Mouse (Mus musculus) forebrain, postnatal 0 days (tissue): ENCODE results near the gene Farsa. TPM values are rescaled to one million over a fixed set of nuclear protein-coding genes. Genes with fewer than 3 reads are reported as not detected.

Experiments used
- ATAC-seq: fragments of 200-750 bp; cut with Nextera tagmentation; 2 replicates; pipeline ENCODE4 v1.8.0; 2017; ENCODE audit warnings: mild to moderate bottlenecking, moderate library complexity
- DNase-seq: peaks from one replicate; pipeline ENCODE4 v3.0.0-alpha.2; 2015
- H3K27ac ChIP-seq: fragments of 300-500 bp; sonication (generic); 2 replicates; pipeline ENCODE4 v1.5.1; 2014; ENCODE audit warnings: low read depth, mild to moderate bottlenecking, antibody characterized with exemption, low read length, moderate library complexity, mixed read lengths
- H3K27me3 ChIP-seq: fragments of 300-500 bp; sonication (generic); 2 replicates; pipeline ENCODE4 v1.6.1; 2014; ENCODE audit warnings: mild to moderate bottlenecking, low read length, mixed read lengths; ENCODE audit not compliant: insufficient read depth
- H3K36me3 ChIP-seq: fragments of 300-500 bp; sonication (generic); 2 replicates; pipeline ENCODE4 v1.6.1; 2014; ENCODE audit warnings: mild to moderate bottlenecking, moderate library complexity; ENCODE audit not compliant: insufficient read depth
- H3K4me1 ChIP-seq: fragments of 300-500 bp; sonication (generic); 2 replicates; pipeline ENCODE4 v1.6.1; 2014; ENCODE audit warnings: antibody characterized with exemption; ENCODE audit not compliant: insufficient read depth
- H3K4me2 ChIP-seq: fragments of 300-500 bp; sonication (generic); 2 replicates; pipeline ENCODE4 v1.6.1; 2014; ENCODE audit warnings: low read depth, mild to moderate bottlenecking, moderate library complexity
- H3K4me3 ChIP-seq: fragments of 300-500 bp; sonication (generic); 2 replicates; pipeline ENCODE4 v1.5.1; 2014; ENCODE audit warnings: low read depth, low read length, mixed read lengths
- H3K9ac ChIP-seq: fragments of 300-500 bp; sonication (generic); 2 replicates; pipeline ENCODE4 v1.6.1; 2014; ENCODE audit warnings: mild to moderate bottlenecking
- H3K9me3 ChIP-seq: fragments of 300-500 bp; sonication (generic); 2 replicates; pipeline ENCODE4 v1.6.1; 2016; ENCODE audit warnings: low read length
- CTCF ChIP-seq: sonication (generic); IDR thresholded peaks from 2 replicates; pipeline ENCODE4 v1.5.1; 2016; ENCODE audit warnings: antibody characterized with exemption, control low read depth, low read depth
- WGBS: fragments of 180-500 bp; shearing (Covaris S2); extraction: QIAGEN DNeasy Blood & Tissue Kit; methylation state at CpG from one replicate; pipeline ENCODE4 v1.1.7; 2014; 5-methylcytosine and 5-hydroxymethylcytosine counted together
- microRNA-seq, 2 experiments: library from miRNA; unstranded; fragments of <30 nt; microRNA quantifications; one replicate each; pipeline ENCODE4; 2016
- polyA plus RNA-seq: library from polyadenylated mRNA; unstranded; fragments of >200 nt; fragmentation: Nextera tagmentation; extraction: Ambion mirVana; gene quantifications from 2 replicates; pipeline ENCODE4 v1.2.1, GENCODE M21; 2015
- total RNA-seq: library from RNA; depleted of rRNA; stranded (reverse); fragments of >200 nt; gene quantifications from 2 replicates; pipeline ENCODE4 v1.2.3, GENCODE M21; 2014; rRNA removed

Farsa gene
- total and polyA plus RNA-seq, 2 experiments from 2014 or later, result 77.1 to 100 TPM

DNA sequence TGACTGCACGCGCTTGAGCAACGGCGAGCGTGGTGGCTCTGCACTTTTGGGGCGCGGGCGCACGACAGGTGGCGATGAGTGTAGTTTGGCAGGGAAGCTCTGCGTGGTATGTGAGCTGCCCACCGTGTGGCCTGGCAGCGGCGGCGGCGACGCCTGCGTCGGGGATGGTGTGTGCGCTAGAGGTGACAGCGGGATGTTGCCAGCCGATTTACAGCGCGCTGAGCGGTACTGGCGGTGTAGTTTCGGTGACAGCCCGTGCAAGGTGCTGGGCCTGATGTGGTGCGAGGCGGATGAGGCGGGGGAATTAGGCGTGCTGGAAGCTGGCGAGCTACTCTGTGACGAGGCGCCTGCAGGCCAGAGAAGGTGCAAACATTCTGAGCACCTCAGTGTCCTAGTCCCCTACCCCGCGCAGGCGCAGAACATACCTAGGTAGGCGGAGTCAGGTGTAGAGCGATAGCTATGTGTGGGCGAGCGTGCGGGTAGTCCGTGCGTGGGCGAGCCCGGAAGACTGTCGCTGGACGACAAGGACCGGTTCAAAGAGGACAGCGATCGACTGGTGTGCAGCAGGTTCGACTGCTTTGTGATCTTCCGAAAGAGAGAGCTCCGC, 56.2 kb downstream of the Farsa start:
- Histone ChIP-seq H3K27me3 (peaks cover 4% of the 10 kb centered on the region), H3K4me1 (no peaks in the 10 kb centered on the region), H3K4me2 (peak overlapping the region; percentile 34), H3K27ac (no peak overlapping the region), H3K36me3 (peaks cover 68% of the 10 kb centered on the region), H3K4me3 (peak overlapping the region; percentile 5), H3K9me3 (no peaks in the 10 kb centered on the region), H3K9ac (no peak overlapping the region)
- ATAC-seq, result no peak
- TF ChIP-seq CTCF, result no peak
- DNase-seq, result peak; percentile 66
- WGBS, result 7% methylated on average over 55 of the region's 55 CpGs

DNA sequence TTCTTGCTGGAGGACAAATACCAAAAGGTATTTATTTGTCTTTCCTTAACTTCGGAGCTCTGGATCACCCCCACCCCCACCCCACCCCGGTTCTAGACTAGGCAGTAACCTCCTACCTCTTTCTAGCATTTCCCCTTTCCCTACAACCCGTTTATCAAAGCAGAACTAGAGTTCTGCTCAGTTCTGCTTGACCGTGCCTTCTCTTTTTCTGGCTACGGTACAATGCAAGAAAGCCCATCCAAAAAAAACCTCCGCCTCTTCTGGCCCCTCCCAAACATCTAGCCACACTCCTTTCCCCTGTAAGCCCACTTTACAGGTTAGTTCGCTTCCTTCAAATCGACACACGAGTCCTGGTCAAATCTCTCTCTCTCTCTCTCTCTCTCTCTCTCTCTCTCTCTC, 56.7 kb downstream of the Farsa start:
- 16% methylated on average over 9 of the region's 9 CpGs for WGBS
- Histone ChIP-seq H3K27ac (no peak overlapping the region), H3K4me3 (peak overlapping the region; percentile 5; the same call in 1 of the 2 replicates), H3K9ac (no peak overlapping the region), H3K4me1 (no peaks in the 10 kb centered on the region), H3K27me3 (peaks cover 4% of the 10 kb centered on the region), H3K36me3 (peaks cover 73% of the 10 kb centered on the region), H3K4me2 (peak overlapping the region; percentile 34), H3K9me3 (no peaks in the 10 kb centered on the region)
- DNase-seq (no peak), ATAC-seq (no peak)
- no peak for TF ChIP-seq CTCF

DNA sequence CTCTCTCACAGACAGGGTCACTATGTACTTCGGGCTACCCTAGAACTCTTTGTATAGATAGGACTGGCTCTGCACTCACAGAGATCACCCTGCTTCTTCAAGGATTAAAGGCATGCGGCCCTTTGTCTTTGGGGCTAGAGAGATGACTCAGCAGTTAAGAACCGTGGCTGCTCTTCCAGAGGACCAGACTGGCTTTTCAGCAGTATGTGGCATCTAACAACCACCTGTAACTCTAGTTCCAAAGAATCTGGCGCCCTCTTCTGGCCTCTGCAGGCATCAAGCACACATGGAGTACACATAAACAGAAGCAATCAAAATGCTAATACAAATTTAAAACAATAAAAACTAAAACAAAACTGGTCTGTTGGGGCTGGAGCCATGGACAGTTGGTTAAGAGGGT, 57.2 kb downstream of the Farsa start:
- H3K4me1 ChIP-seq, result no peaks in the 10 kb centered on the region
- WGBS, result 34% methylated on average over 4 of the region's 4 CpGs
- no peak overlapping the region for H3K9ac ChIP-seq
- peak; percentile 56; the same call in 1 of the 2 replicates for ATAC-seq
- no peaks in the 10 kb centered on the region for H3K9me3 ChIP-seq
- H3K27ac ChIP-seq, result no peak overlapping the region
- peaks cover 78% of the 10 kb centered on the region for H3K36me3 ChIP-seq
- peaks cover 4% of the 10 kb centered on the region for H3K27me3 ChIP-seq
- H3K4me3 ChIP-seq, result no peak overlapping the region
- no peak overlapping the region for H3K4me2 ChIP-seq
- peak; percentile 73 for DNase-seq
- TF ChIP-seq CTCF, result peak; percentile 63

DNA sequence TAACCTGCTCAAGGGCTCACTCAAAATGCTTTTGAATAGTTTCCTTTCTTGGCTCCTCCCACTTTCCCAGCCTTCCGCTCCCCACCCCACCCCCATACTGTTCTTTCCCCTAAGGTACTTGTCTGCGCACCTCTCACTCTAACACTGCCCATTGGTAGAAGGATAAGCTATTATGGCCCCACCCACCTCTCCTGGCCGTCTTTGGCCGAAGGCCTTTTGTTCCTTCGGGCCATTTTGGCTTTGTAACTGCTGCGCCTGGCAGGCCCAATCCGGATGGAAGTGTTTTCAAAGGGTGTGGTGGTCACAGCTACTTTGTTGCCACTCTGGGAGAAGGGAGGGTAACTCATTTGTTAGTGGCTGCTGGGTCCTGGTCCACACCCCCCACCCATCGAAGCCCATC, 58.5 kb downstream of the Farsa start:
- TF ChIP-seq CTCF, result no peak
- H3K4me3 ChIP-seq, result no peak overlapping the region
- no peak overlapping the region for H3K9ac ChIP-seq
- ATAC-seq (no peak), DNase-seq (no peak)
- peaks cover 4% of the 10 kb centered on the region; the same call in 1 of the 2 replicates for H3K27me3 ChIP-seq
- H3K4me2 ChIP-seq, result no peak overlapping the region
- H3K36me3 ChIP-seq, result peaks cover 86% of the 10 kb centered on the region
- no peak overlapping the region for H3K27ac ChIP-seq
- WGBS, result 88% methylated on average over 8 of the region's 8 CpGs
- no peaks in the 10 kb centered on the region for H3K4me1 ChIP-seq
- no peaks in the 10 kb centered on the region for H3K9me3 ChIP-seq

DNA sequence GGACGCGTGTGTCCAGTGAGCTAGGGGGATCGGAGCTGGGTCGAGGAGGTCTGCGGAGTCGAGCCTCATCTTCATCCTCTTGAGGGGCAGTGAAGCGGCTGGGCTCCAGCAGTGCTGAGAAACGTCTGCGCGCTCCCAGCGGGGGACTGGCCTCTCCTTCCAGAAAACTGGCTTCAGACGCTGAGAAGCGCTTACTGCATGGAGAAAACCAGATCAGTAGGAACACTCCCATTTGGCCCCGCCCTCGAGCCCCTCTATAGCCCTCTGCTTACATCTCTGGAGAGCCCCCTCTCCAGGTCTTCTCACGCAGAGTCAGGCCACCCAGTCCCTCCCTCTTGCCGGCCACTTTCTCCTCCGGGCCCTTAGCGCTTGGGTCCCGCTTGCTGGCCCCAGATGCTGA, 61.0 kb downstream of the Farsa start:
- DNase-seq (no peak), ATAC-seq (no peak)
- Histone ChIP-seq H3K4me3 (no peak overlapping the region), H3K4me2 (no peak overlapping the region), H3K36me3 (peaks cover 89% of the 10 kb centered on the region), H3K9me3 (no peaks in the 10 kb centered on the region), H3K4me1 (no peaks in the 10 kb centered on the region), H3K9ac (no peak overlapping the region), H3K27ac (no peak overlapping the region), H3K27me3 (peaks cover 4% of the 10 kb centered on the region; the same call in 1 of the 2 replicates)
- no peak for TF ChIP-seq CTCF
- WGBS, result 47% methylated on average over 20 of the region's 20 CpGs

DNA sequence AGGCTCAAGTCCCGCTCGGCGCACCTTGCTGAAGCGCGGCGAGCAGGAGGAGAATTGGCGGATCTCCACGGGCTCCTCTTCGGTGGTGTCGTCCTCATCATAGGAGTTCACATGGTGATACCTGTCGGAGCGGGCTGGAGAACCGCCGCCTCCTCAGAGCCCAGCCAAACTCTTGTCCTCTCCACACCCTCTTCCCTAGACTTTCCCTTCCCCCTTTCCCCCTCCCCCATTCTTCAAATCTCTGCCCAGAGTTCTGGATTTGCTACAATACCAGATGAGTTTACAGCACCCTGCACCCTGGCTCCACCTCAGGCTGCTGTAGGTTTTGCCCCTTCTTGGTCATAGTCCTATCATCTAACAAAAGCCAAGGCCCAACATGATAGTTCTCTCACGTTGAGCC, 61.9 kb downstream of the Farsa start:
- Histone ChIP-seq H3K9me3 (no peaks in the 10 kb centered on the region), H3K4me3 (no peak overlapping the region), H3K4me2 (no peak overlapping the region), H3K36me3 (peaks cover 88% of the 10 kb centered on the region), H3K27me3 (peaks cover 4% of the 10 kb centered on the region; the same call in 1 of the 2 replicates), H3K27ac (no peak overlapping the region), H3K4me1 (no peaks in the 10 kb centered on the region), H3K9ac (no peak overlapping the region)
- no peak for TF ChIP-seq CTCF
- ATAC-seq (no peak), DNase-seq (no peak)
- WGBS, result 95% methylated on average over 15 of the region's 15 CpGs

Small RNAs within 50 kb of the gene (microRNA-seq; reads per million reads assigned to microRNA genes)
- gene Mir7069, result 1.6 to 4.3 reads per million in 2 experiments

Other genes starting within 250 kb of the Farsa start
Only the 30 nearest of the 31 such genes appear.
- gene Ier2, start 194.1 kb upstream of the Farsa start, total RNA-seq, result 4.8 and 8.5 TPM in 2 replicates
- 19.3 and 22.7 TPM in 2 replicates for gene Ier2, start 194.1 kb upstream of the Farsa start, polyA plus RNA-seq
- gene Trmt1, start 170.7 kb upstream of the Farsa start, total RNA-seq, result 89.5 and 94.8 TPM in 2 replicates
- 59.8 and 67.5 TPM in 2 replicates for gene Trmt1, start 170.7 kb upstream of the Farsa start, polyA plus RNA-seq
- gene Nacc1, start 169.1 kb upstream of the Farsa start, total RNA-seq, result 65.9 and 78.2 TPM in 2 replicates
- gene Nacc1, start 169.1 kb upstream of the Farsa start, polyA plus RNA-seq, result 14.6 and 14.7 TPM in 2 replicates
- 2.2 and 2.7 TPM in 2 replicates for gene Lyl1, start 155.5 kb upstream of the Farsa start, total RNA-seq
- 2.4 and 2.5 TPM in 2 replicates for gene Lyl1, start 155.5 kb upstream of the Farsa start, polyA plus RNA-seq
- gene G430095P16Rik, start 134.0 kb upstream of the Farsa start, total RNA-seq, result not detected in 2 replicates
- 0.56 and 1.0 TPM in 2 replicates for gene G430095P16Rik, start 134.0 kb upstream of the Farsa start, polyA plus RNA-seq
- 111 and 116 TPM in 2 replicates for gene Nfix, start 56.6 kb upstream of the Farsa start, total RNA-seq
- 347 and 376 TPM in 2 replicates for gene Nfix, start 56.6 kb upstream of the Farsa start, polyA plus RNA-seq
- 4.7 and 6.9 TPM in 2 replicates for gene Dand5, start 34.2 kb upstream of the Farsa start, total RNA-seq
- 8.2 and 10.0 TPM in 2 replicates for gene Dand5, start 34.2 kb upstream of the Farsa start, polyA plus RNA-seq
- 24.7 and 28.7 TPM in 2 replicates for gene Gadd45gip1, start 25.5 kb upstream of the Farsa start, total RNA-seq
- 36.7 and 40.8 TPM in 2 replicates for gene Gadd45gip1, start 25.5 kb upstream of the Farsa start, polyA plus RNA-seq
- gene Rad23a, start 16.3 kb upstream of the Farsa start, total RNA-seq, result 32.2 and 55.3 TPM in 2 replicates
- gene Rad23a, start 16.3 kb upstream of the Farsa start, polyA plus RNA-seq, result 63.5 and 77.4 TPM in 2 replicates
- gene Calr, start 10.1 kb upstream of the Farsa start, total RNA-seq, result 470 and 505 TPM in 2 replicates
- gene Calr, start 10.1 kb upstream of the Farsa start, polyA plus RNA-seq, result 354 and 405 TPM in 2 replicates
- gene Syce2, start 15.1 kb downstream of the Farsa start, total RNA-seq, result 27.5 and 32.2 TPM in 2 replicates
- 77.9 and 78.2 TPM in 2 replicates for gene Syce2, start 15.1 kb downstream of the Farsa start, polyA plus RNA-seq
- 28.9 and 31.5 TPM in 2 replicates for gene Gcdh, start 36.9 kb downstream of the Farsa start, total RNA-seq
- 21.3 and 27.5 TPM in 2 replicates for gene Gcdh, start 36.9 kb downstream of the Farsa start, polyA plus RNA-seq
- gene Klf1, start 44.9 kb downstream of the Farsa start, total RNA-seq, result 0.46 TPM in 1 of 2 replicates, not detected in the other
- 0.50 and 0.77 TPM in 2 replicates for gene Klf1, start 44.9 kb downstream of the Farsa start, polyA plus RNA-seq
- 3.6 and 3.7 TPM in 2 replicates for gene Dnase2a, start 51.6 kb downstream of the Farsa start, total RNA-seq
- 6.3 and 7.1 TPM in 2 replicates for gene Dnase2a, start 51.6 kb downstream of the Farsa start, polyA plus RNA-seq
- gene Mast1, start 80.4 kb downstream of the Farsa start, total RNA-seq, result 39.7 and 57.7 TPM in 2 replicates
- 44.2 and 63.8 TPM in 2 replicates for gene Mast1, start 80.4 kb downstream of the Farsa start, polyA plus RNA-seq
- 4.8 and 10.4 TPM in 2 replicates for gene Rtbdn, start 90.0 kb downstream of the Farsa start, total RNA-seq
- 1.7 and 3.5 TPM in 2 replicates for gene Rtbdn, start 90.0 kb downstream of the Farsa start, polyA plus RNA-seq
- gene Gm49661, start 112.4 kb downstream of the Farsa start, total RNA-seq, result not detected in 2 replicates
- gene Gm49661, start 112.4 kb downstream of the Farsa start, polyA plus RNA-seq, result not detected in 2 replicates
- gene Prdx2, start 112.6 kb downstream of the Farsa start, total RNA-seq, result 814 and 983 TPM in 2 replicates
- gene Prdx2, start 112.6 kb downstream of the Farsa start, polyA plus RNA-seq, result 974 and 1,110 TPM in 2 replicates
- 39.8 and 42.7 TPM in 2 replicates for gene Rnaseh2a, start 112.8 kb downstream of the Farsa start, total RNA-seq
- 52.2 and 56.3 TPM in 2 replicates for gene Rnaseh2a, start 112.8 kb downstream of the Farsa start, polyA plus RNA-seq
- gene Junb, start 121.7 kb downstream of the Farsa start, total RNA-seq, result 21.9 and 22.2 TPM in 2 replicates
- 10.1 and 15.9 TPM in 2 replicates for gene Junb, start 121.7 kb downstream of the Farsa start, polyA plus RNA-seq
- 30.3 and 32.5 TPM in 2 replicates for gene Hook2, start 133.6 kb downstream of the Farsa start, total RNA-seq
- gene Hook2, start 133.6 kb downstream of the Farsa start, polyA plus RNA-seq, result 22.6 and 28.7 TPM in 2 replicates
- gene Best2, start 157.5 kb downstream of the Farsa start, total RNA-seq, result not detected in 2 replicates
- gene Best2, start 157.5 kb downstream of the Farsa start, polyA plus RNA-seq, result 0.11 and 0.15 TPM in 2 replicates
- gene Asna1, start 168.3 kb downstream of the Farsa start, total RNA-seq, result 136 and 160 TPM in 2 replicates
- 153 and 180 TPM in 2 replicates for gene Asna1, start 168.3 kb downstream of the Farsa start, polyA plus RNA-seq
- gene Trir, start 169.8 kb downstream of the Farsa start, total RNA-seq, result 338 and 447 TPM in 2 replicates
- 161 and 178 TPM in 2 replicates for gene Trir, start 169.8 kb downstream of the Farsa start, polyA plus RNA-seq
- gene Tnpo2, start 179.9 kb downstream of the Farsa start, total RNA-seq, result 129 and 155 TPM in 2 replicates
- 40.4 and 52.3 TPM in 2 replicates for gene Tnpo2, start 179.9 kb downstream of the Farsa start, polyA plus RNA-seq
- 106 and 115 TPM in 2 replicates for gene Fbxw9, start 203.1 kb downstream of the Farsa start, total RNA-seq
- 79.8 and 87.4 TPM in 2 replicates for gene Fbxw9, start 203.1 kb downstream of the Farsa start, polyA plus RNA-seq
- not detected in 2 replicates for gene Gm5741, start 211.0 kb downstream of the Farsa start, total RNA-seq
- gene Gm5741, start 211.0 kb downstream of the Farsa start, polyA plus RNA-seq, result 0.74 and 3.0 TPM in 2 replicates
- 63.1 and 74.3 TPM in 2 replicates for gene Dhps, start 214.8 kb downstream of the Farsa start, total RNA-seq
- gene Dhps, start 214.8 kb downstream of the Farsa start, polyA plus RNA-seq, result 104 and 118 TPM in 2 replicates
- gene Wdr83os, start 223.8 kb downstream of the Farsa start, total RNA-seq, result 80.8 and 105 TPM in 2 replicates
- 171 and 182 TPM in 2 replicates for gene Wdr83os, start 223.8 kb downstream of the Farsa start, polyA plus RNA-seq
- gene Wdr83, start 224.3 kb downstream of the Farsa start, total RNA-seq, result 22.1 and 22.5 TPM in 2 replicates
- gene Wdr83, start 224.3 kb downstream of the Farsa start, polyA plus RNA-seq, result 35.3 and 37.2 TPM in 2 replicates